Mouse (Mus musculus) brain, embryonic 18.5 days (tissue): ENCODE results near the gene Csmd2.
"Not testable (repeated sequence)": the region's sequence is repeated elsewhere in the genome, so short reads cannot be mapped to it uniquely, and the experiment has no call there.

ENCODE experiments used
- DNase-seq: peaks from one replicate; pipeline ENCODE4 v3.0.0-alpha.2; 2012; ENCODE audit warnings: low read depth, low spot score

Gene Csmd2

GRCm38 (mm10) chr4:128489521-128490100 lies 502.0 kb downstream of the Csmd2 start:
- DNase-seq = no peak

GRCm38 (mm10) chr4:128492055-128492454 lies 504.4 kb downstream of the Csmd2 start:
- DNase-seq = peak; percentile 18

DNA sequence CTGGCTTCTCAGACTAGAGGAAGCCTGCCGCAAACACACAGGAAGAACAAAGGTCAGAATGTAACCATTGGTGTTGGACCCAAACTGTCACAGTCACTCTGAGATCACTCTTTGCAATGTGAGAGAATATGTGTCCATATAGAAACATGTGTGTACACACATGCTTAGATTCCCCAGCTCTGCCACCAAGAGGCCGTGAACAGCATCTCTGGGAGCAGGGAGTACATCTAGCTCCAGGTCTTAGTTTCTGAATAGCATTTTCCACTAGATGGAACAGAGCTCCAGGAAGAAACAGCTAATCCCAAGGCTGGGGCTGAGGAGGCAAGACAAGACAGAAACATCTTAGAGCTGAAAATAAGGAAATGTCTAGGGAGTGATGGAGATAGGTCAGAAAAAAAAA lies 512.3 kb downstream of the Csmd2 start:
- no peak for DNase-seq

DNA sequence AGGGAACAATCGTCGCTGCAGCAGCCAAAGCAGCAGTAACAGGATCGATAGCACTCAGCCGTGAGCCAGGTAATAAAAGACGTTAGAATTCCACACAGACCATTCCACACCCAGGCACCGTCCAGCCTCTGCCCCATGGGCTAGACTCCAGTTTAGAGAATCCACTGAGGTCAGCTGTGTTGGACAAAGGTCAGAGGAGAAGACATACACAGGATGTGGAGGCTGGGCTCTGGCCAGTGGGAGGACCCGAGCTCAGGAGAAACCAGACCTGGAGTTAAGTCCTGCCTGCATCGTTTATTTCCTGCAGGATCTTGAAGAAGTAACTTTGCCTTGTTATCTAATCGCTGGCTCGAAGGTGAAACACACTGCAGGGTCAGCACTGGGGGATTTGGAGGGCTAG lies 519.2 kb downstream of the Csmd2 start:
- no peak for DNase-seq

- no peak for DNase-seq
Observed at GRCm38 (mm10) chr4:128509885-128510284, 522.2 kb downstream of the Csmd2 start.

GRCm38 (mm10) chr4:128514496-128514895 lies 526.8 kb downstream of the Csmd2 start:
- DNase-seq = no peak

GRCm38 (mm10) chr4:128521276-128521675 lies 533.6 kb downstream of the Csmd2 start:
- no peak for DNase-seq

DNA sequence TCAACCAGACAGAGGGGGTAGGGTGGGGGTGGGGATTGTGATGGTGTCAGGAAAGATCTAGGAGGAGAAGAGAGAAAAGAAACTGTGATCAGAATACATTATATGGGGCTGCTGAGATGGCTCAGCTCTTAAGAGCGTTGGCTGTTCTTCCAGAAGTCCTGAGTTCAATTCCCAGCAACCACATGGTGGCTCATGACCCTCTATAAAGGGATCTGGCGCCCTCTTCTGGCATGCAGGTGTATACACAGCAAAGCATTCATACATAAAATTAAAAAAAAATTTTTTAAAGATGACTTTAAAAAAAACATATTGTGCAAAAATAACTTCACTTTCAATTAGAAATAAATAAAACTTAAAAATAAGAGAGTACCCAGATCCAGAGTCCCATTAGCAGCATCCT lies 555.7 kb downstream of the Csmd2 start:
- no peak for DNase-seq

DNA sequence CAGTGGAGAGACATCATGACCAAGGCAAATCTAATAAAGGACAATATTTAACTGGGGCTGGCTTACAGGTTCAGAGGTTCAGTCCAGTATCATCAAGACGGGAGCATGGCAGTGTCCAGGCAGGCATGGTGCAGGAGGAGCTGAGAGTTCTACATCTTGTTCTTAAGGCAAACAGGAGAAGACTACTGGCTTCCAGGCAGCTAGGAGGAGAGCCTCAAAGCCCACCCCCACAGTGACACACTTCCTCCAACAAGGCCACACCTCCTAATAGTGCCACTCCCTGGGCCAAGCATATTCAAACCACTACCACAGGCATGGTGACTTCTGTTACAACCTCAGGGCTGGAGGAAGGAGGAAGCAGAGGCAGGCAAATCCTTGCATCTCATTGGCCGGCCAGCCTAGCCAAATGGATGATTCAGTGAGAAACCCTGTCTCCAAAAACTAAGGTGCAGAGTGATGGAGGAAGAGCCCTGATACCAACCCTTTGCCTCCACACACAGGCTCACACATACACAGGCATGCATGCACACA lies 556.4 kb downstream of the Csmd2 start:
- not testable (repeated sequence) for DNase-seq

GRCm38 (mm10) chr4:128550756-128551155 lies 563.1 kb downstream of the Csmd2 start:
- DNase-seq = no peak

GRCm38 (mm10) chr4:128554198-128554597 lies 566.5 kb downstream of the Csmd2 start:
- no peak for DNase-seq

DNA sequence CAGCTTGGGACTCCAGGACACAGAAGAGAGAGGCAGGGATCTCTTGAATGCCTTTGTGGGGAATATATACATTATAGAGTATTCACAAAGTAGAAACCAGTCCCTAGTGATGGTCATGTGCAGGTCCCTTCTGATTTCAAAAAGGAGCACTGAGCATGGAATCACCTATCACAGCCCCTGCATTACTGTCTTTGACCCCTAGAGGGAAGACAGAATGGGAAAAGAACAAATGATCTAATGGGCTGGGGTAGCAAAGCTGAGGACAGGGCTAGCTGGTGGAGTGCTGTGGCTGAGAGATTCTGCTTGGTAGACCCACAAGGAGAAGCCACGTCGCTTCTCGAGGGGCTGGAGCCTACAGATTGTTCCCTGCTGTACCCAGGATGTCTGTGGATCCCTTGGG lies 572.7 kb downstream of the Csmd2 start:
- DNase-seq = no peak

DNA sequence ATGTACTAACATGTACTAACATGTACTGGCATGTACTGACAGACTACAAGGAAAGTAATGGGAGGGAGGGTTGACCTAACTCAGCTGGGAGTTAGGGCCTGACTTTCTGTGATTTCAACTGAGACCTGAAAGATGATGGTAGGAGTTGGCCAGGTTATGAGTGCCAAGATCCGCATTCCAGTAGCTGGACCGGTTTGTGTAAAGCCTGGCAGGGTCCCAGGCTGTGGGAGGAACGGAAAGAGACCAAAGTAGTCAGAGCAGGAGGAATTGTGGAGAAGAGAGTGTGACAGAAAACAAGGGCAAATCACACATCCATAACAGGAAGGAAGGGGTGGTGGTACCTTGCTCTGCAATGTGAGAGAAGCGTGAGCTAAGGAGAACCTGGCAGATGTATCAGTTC lies 588.2 kb downstream of the Csmd2 start:
- DNase-seq = no peak

DNA sequence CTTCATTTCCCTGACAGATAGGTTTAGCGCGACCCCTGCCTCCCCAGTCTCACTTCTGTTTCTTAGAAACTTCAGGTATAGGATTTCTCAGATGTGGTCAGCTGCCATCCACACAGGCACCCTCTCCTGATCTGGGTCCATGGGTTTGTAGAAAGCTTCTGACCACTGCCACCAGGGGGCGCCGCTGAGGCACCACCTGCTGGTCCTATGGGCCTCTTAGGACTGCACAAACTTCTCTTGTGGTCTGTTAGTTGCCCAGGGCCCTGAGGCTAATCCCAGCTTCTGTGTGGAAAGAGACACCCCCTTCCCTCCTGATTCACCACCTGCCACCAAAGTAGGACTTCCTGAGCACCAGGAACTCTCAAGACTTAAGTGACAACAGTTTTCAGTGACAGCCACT lies 591.5 kb downstream of the Csmd2 start:
- DNase-seq = no peak

DNA sequence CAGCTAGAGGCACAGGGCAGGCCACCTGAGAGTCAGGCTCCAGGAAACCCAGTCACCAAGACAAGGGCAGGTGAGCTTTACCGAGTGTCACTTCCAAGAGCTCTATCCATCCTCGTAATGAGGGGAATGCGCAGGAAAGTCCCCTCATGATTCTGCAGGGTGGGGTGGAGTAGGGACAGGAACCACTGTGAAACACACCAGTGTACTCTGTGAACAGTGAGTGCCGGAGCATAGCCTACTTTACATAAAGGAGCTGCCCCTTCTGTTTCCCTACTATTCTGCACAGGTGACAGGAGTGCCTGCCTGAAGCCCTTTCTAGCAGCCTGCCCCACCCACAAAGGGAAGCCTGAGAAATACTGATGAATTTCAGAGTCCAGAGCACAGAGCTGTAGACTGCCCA lies 605.6 kb downstream of the Csmd2 start:
- DNase-seq = no peak

GRCm38 (mm10) chr4:128594062-128594461 lies 606.4 kb downstream of the Csmd2 start:
- no peak for DNase-seq

DNA sequence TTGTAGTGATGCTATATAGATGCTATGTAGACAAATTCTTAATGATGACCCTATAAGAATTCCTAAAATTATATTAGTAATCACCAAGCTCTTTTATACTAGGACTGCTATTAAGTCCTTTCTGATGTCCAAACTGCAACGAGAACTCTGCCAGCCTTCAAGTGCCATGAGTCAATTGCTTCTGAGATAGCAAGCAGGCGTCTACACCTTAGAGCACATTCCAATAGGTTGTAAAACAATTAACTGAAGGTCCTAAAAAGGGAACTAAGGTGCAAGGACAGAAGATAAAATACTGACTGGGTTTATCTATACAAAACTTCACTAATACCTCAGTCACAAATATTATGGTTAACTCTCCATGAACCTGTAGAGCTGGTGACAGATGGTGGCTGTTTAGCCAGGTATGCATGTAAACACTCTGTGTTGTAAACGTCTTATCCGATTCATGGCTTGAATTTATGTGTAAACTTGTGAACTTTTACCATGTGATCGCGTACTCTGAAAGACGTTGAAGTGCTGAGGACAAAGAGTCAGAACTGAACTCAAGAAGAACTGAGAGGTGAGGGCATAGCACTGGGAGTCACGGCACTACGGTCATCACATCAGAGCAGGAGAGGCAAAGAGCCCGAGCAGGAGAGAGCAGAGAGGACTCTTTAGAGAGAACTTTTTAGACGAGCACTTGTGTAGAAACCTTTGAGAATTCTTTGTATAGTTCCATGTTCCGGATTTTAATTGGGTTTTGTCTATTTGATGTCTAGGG lies 610.3 kb downstream of the Csmd2 start:
- no peak for DNase-seq

GRCm38 (mm10) chr4:128606586-128606985 lies 618.9 kb downstream of the Csmd2 start:
- DNase-seq = no peak

GRCm38 (mm10) chr4:128607661-128608060 lies 620.0 kb downstream of the Csmd2 start:
- DNase-seq = no peak

GRCm38 (mm10) chr4:128609276-128609924 lies 621.7 kb downstream of the Csmd2 start:
- DNase-seq = no peak

DNA sequence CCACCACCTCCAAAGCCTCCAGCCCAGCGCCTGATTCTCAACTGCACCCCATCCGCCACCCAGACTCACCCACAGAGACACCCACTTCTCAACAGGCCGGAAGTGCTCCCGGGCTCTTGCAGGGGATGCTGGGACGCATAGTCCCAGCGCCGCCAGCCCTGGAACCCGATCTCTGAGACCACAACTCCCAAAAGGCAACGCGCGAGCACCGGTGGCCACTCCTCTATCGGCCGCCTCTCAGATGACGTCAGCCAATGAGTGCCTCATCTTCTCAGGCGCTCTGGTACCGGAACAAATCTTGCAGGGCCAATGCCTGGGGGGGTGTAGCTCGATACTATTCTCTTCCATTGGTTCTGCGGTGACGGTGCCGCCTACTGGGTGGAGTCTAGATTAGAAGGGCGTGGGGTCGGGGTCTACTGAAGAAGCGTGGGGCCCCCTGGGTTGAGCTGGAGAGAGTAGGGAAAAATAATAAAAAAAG lies 622.3 kb downstream of the Csmd2 start, which contains the start of gene Zscan20:
TSS of gene Zscan20 (minus strand) at position 174 of the 478 bp plus-strand sequence.
- DNase-seq = peak; percentile 98

DNA sequence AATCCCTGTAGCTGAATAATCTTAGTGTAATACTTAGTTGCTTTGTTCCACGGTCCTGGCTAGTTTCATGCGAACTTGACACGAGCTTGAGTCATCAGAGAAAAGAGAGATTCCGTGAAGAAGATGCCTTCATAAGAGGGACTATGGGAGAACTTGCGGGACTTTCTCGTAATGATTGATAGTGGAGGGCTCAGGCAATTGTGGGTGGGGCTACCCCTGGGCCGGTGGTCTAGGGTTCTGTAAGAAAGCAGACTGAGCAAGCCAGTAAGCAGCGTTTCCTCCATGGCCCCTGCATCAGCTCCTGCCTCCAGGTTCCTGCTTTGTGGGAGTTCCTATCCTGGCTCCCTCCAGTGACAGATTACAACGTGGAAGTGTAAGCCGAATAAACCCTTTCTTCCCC lies 623.0 kb downstream of the Csmd2 start:
- DNase-seq = no peak
